ENCODE assay signal across 8 mouse cellular contexts in the genomic region with DNA sequence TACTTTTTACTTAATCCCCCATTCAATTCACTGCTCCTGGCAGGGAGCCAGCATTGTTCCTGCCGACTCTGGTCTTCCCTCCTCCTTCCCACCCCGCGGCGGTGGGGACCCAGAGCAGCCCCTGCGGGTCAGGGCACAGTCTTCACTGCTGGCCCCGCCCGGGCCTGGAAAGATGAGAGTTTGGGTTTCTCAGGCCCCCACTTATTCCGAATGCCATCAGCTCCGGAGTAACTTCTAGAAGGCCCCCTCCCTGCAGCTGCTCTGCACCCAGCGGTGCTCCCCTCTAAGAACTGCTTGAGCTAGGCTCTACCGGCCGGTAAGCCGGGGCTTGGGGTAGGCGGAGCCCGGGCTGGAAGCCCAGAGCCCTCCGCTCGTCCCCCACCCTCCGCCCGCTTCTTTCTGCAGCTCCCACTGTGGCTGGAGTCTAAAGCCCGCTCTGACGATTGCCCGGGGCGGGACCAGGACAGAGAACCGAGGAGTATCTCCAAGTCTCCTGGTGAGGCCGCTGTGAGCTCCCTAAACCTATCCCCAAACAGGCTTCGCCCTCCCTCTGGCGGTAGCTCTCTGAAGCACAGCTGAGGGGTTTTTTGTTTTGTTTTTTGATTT. TPM values are rescaled to one million over a fixed set of nuclear protein-coding genes. Genes with fewer than 3 reads are reported as not detected.
DNase-seq lines count a peak whose midpoint lies in the region; ATAC-seq and TF ChIP-seq lines count a peak whose summit lies in the region.

No protein-coding gene starts in this region.

- peak; percentile 98 for ATAC-seq in embryonic facial prominence, embryonic 14.5 days (ENCODE audit: low read depth)
- ATAC-seq in limb, embryonic 13.5 days (ENCODE audit: low FRiP score, low read depth), result peak; percentile 97
- peak; percentile 97 for ATAC-seq in midbrain, embryonic 16.5 days

- no peaks in the 10 kb centered on the region for H3K36me3 ChIP-seq in embryonic facial prominence, embryonic 14.5 days (ENCODE audit: control insufficient read depth, insufficient read depth, low read length)
- H3K36me3 ChIP-seq in limb, embryonic 13.5 days, result no peaks in the 10 kb centered on the region
- H3K36me3 ChIP-seq in midbrain, embryonic 16.5 days (ENCODE audit: control insufficient read depth, insufficient read depth, low read length), result no peaks in the 10 kb centered on the region
- H3K36me3 ChIP-seq in spleen, adult 2 months (ENCODE audit: control insufficient read depth, insufficient read depth, low read length), result no peaks in the 10 kb centered on the region

- peak; percentile 73; the same call in 1 of the 2 replicates for TF ChIP-seq CTCF in spleen, adult 2 months (IDR thresholded peaks at IDR 0.05; ENCODE audit: extremely low read depth, insufficient read depth, insufficient read length, insufficient replicate concordance)

- no peak for TF ChIP-seq POLR2A in spleen, adult 2 months (IDR thresholded peaks at IDR 0.05; ENCODE audit: low read depth, low read length)

- DNase-seq in 416B (ENCODE audit: low read depth), result peak; percentile 95
- DNase-seq in adrenal gland, postnatal 4 days (ENCODE audit: low spot score in 2 of 2), result peak; percentile 57 to 75
- DNase-seq in embryonic facial prominence, embryonic 14.5 days (ENCODE audit: low spot score), result peak; percentile 99
- peak; percentile 85 for DNase-seq in heart, adult 8-10 months (ENCODE audit: low spot score)
- DNase-seq in kidney, adult 9 months, result peak; percentile 91
- peak; percentile 37 to 43 for DNase-seq in spleen, adult 2 months (ENCODE audit: low read depth in 1 of 2, low spot score in 2 of 2)

- WGBS in embryonic facial prominence, embryonic 14.5 days, result 1% methylated on average over 27 of the region's 27 CpGs
- under 1% methylated on average over 27 of the region's 27 CpGs for WGBS in limb, embryonic 13.5 days
- under 1% methylated on average over 27 of the region's 27 CpGs for WGBS in midbrain, embryonic 16.5 days
- 1% methylated on average over 27 of the region's 27 CpGs for WGBS in spleen, adult 2 months

- peak overlapping the region; percentile 96 for H3K27ac ChIP-seq in embryonic facial prominence, embryonic 14.5 days (replicated peaks; ENCODE audit: low read depth, low read length)
- H3K27ac ChIP-seq in limb, embryonic 13.5 days, result peak overlapping the region; percentile 98
- peak overlapping the region; percentile 79 for H3K27ac ChIP-seq in midbrain, embryonic 16.5 days (ENCODE audit: low read length)
- H3K27ac ChIP-seq in spleen, adult 2 months (ENCODE audit: insufficient read depth, low read length), result no peak overlapping the region

- no peaks in the 10 kb centered on the region for H3K27me3 ChIP-seq in embryonic facial prominence, embryonic 14.5 days (replicated peaks; ENCODE audit: control insufficient read depth, insufficient read depth, low read length)
- no peaks in the 10 kb centered on the region for H3K27me3 ChIP-seq in limb, embryonic 13.5 days
- no peaks in the 10 kb centered on the region for H3K27me3 ChIP-seq in midbrain, embryonic 16.5 days (ENCODE audit: control insufficient read depth, insufficient read depth, low read depth, low read length)
- H3K27me3 ChIP-seq in spleen, adult 2 months (ENCODE audit: control insufficient read depth, insufficient read depth, low read length), result peaks cover 10% of the 10 kb centered on the region

- H3K4me1 ChIP-seq in embryonic facial prominence, embryonic 14.5 days (ENCODE audit: control insufficient read depth, insufficient read depth, low read length), result peaks cover 22% of the 10 kb centered on the region
- peaks cover 26% of the 10 kb centered on the region for H3K4me1 ChIP-seq in limb, embryonic 13.5 days
- no peaks in the 10 kb centered on the region for H3K4me1 ChIP-seq in midbrain, embryonic 16.5 days (ENCODE audit: control insufficient read depth, insufficient read depth, low read length)
- no peaks in the 10 kb centered on the region for H3K4me1 ChIP-seq in spleen, adult 2 months (ENCODE audit: control insufficient read depth, insufficient read depth, insufficient read length)

- peak overlapping the region; percentile 65 for H3K9ac ChIP-seq in embryonic facial prominence, embryonic 14.5 days (ENCODE audit: low read depth, low read length)
- H3K9ac ChIP-seq in limb, embryonic 13.5 days, result peak overlapping the region; percentile 72
- H3K9ac ChIP-seq in midbrain, embryonic 16.5 days (ENCODE audit: low read depth, low read length), result peak overlapping the region; percentile 63

- peak overlapping the region; percentile 38 for H3K4me3 ChIP-seq in embryonic facial prominence, embryonic 14.5 days (ENCODE audit: low read depth, low read length)
- H3K4me3 ChIP-seq in limb, embryonic 13.5 days, result peak overlapping the region; percentile 44
- peak overlapping the region; percentile 49 for H3K4me3 ChIP-seq in midbrain, embryonic 16.5 days (ENCODE audit: low read depth, low read length)
- H3K4me3 ChIP-seq in spleen, adult 2 months (ENCODE audit: extremely low read depth, insufficient read depth, insufficient read length), result peak overlapping the region; percentile 31; the same call in 1 of the 2 replicates

- peak overlapping the region; percentile 62 for H3K4me2 ChIP-seq in embryonic facial prominence, embryonic 14.5 days (ENCODE audit: low read depth, low read length)
- peak overlapping the region; percentile 66 for H3K4me2 ChIP-seq in limb, embryonic 13.5 days (replicated peaks)
- H3K4me2 ChIP-seq in midbrain, embryonic 16.5 days (ENCODE audit: low read length), result peak overlapping the region; percentile 70

- H3K9me3 ChIP-seq in embryonic facial prominence, embryonic 14.5 days (ENCODE audit: control insufficient read depth, low read length), result no peaks in the 10 kb centered on the region
- no peaks in the 10 kb centered on the region for H3K9me3 ChIP-seq in limb, embryonic 13.5 days
- no peaks in the 10 kb centered on the region for H3K9me3 ChIP-seq in midbrain, embryonic 16.5 days (replicated peaks; ENCODE audit: control insufficient read depth, low read length, poor library complexity, severe bottlenecking)

RNA-seq across cellular contexts. Expression of gene Nes, which starts 10.2 kb away (rescaled TPM):
- total RNA-seq in adrenal gland, postnatal 4 days (2021), result 10 to 100 TPM; 16.2 to 24.3 TPM
- 36.4 and 40.5 TPM in 2 replicates for polyA plus RNA-seq in embryonic facial prominence, embryonic 14.5 days (2014; fragmentation: Nextera tagmentation; extraction: Ambion mirVana)
- total RNA-seq in heart, adult 8-10 months (2022), result 10 to 100 TPM; 10.1 to 25.1 (median 18.9) TPM
- 30.5 and 32.8 TPM in 2 replicates for polyA plus RNA-seq in limb, embryonic 13.5 days (2015; fragmentation: Nextera tagmentation; extraction: Ambion mirVana)
- 14.1 and 21.8 TPM in 2 replicates for polyA plus RNA-seq in midbrain, embryonic 16.5 days (2015; fragmentation: Nextera tagmentation; extraction: Ambion mirVana)
- 1.2 and 1.7 TPM in 2 replicates for polyA plus RNA-seq in spleen, adult 2 months (2012; rRNA removed)

RNA-seq across cellular contexts. Expression of gene Crabp2, which starts 12.2 kb away (rescaled TPM):
- 1 to 10 TPM; 1.7 to 2.0 TPM for total RNA-seq in adrenal gland, postnatal 4 days (2021)
- polyA plus RNA-seq in embryonic facial prominence, embryonic 14.5 days (2014; fragmentation: Nextera tagmentation; extraction: Ambion mirVana), result 145 and 175 TPM in 2 replicates
- total RNA-seq in heart, adult 8-10 months (2022), result not detected
- polyA plus RNA-seq in limb, embryonic 13.5 days (2015; fragmentation: Nextera tagmentation; extraction: Ambion mirVana), result 518 and 520 TPM in 2 replicates
- polyA plus RNA-seq in midbrain, embryonic 16.5 days (2015; fragmentation: Nextera tagmentation; extraction: Ambion mirVana), result 42.5 and 44.4 TPM in 2 replicates
- polyA plus RNA-seq in spleen, adult 2 months (2012; rRNA removed), result 0.08 TPM in 1 of 2 replicates, not detected in the other

RNA-seq across cellular contexts. Expression of gene Rrnad1, which starts 30.2 kb away (rescaled TPM):
- 10 to 100 TPM; 21.9 to 24.9 TPM for total RNA-seq in adrenal gland, postnatal 4 days (2021)
- polyA plus RNA-seq in embryonic facial prominence, embryonic 14.5 days (2014; fragmentation: Nextera tagmentation; extraction: Ambion mirVana), result 12.8 and 13.3 TPM in 2 replicates
- total RNA-seq in heart, adult 8-10 months (2022), result 1 to 10 TPM; 4.6 to 6.7 (median 5.3) TPM
- 22.3 and 23.6 TPM in 2 replicates for polyA plus RNA-seq in limb, embryonic 13.5 days (2015; fragmentation: Nextera tagmentation; extraction: Ambion mirVana)
- 20.5 and 23.2 TPM in 2 replicates for polyA plus RNA-seq in midbrain, embryonic 16.5 days (2015; fragmentation: Nextera tagmentation; extraction: Ambion mirVana)
- polyA plus RNA-seq in spleen, adult 2 months (2012; rRNA removed), result 35.6 and 36.7 TPM in 2 replicates

RNA-seq across cellular contexts. Expression of gene Isg20l2, which starts 30.6 kb away (rescaled TPM):
- total RNA-seq in adrenal gland, postnatal 4 days (2021), result 10 to 100 TPM; 31.0 to 33.5 TPM
- polyA plus RNA-seq in embryonic facial prominence, embryonic 14.5 days (2014; fragmentation: Nextera tagmentation; extraction: Ambion mirVana), result 20.9 and 22.9 TPM in 2 replicates
- 1 to 10 TPM; 9.0 to 9.8 (median 9.7) TPM for total RNA-seq in heart, adult 8-10 months (2022)
- 65.5 and 66.7 TPM in 2 replicates for polyA plus RNA-seq in limb, embryonic 13.5 days (2015; fragmentation: Nextera tagmentation; extraction: Ambion mirVana)
- 24.9 and 28.6 TPM in 2 replicates for polyA plus RNA-seq in midbrain, embryonic 16.5 days (2015; fragmentation: Nextera tagmentation; extraction: Ambion mirVana)
- polyA plus RNA-seq in spleen, adult 2 months (2012; rRNA removed), result 14.3 and 17.4 TPM in 2 replicates

RNA-seq across cellular contexts. Expression of gene Bcan, which starts 39.3 kb away (rescaled TPM):
- 10 to 100 TPM; 29.2 to 30.6 TPM for total RNA-seq in adrenal gland, postnatal 4 days (2021)
- 0.63 and 1.1 TPM in 2 replicates for polyA plus RNA-seq in embryonic facial prominence, embryonic 14.5 days (2014; fragmentation: Nextera tagmentation; extraction: Ambion mirVana)
- under 1 TPM in 3 of 4 experiments, not detected in 1; 0.09 to 0.69 (median 0.27) TPM for total RNA-seq in heart, adult 8-10 months (2022)
- 0.57 and 0.59 TPM in 2 replicates for polyA plus RNA-seq in limb, embryonic 13.5 days (2015; fragmentation: Nextera tagmentation; extraction: Ambion mirVana)
- 51.5 and 96.9 TPM in 2 replicates for polyA plus RNA-seq in midbrain, embryonic 16.5 days (2015; fragmentation: Nextera tagmentation; extraction: Ambion mirVana)
- polyA plus RNA-seq in spleen, adult 2 months (2012; rRNA removed), result 0.11 TPM in 1 of 2 replicates, not detected in the other

Comparison
In these comparisons a context has a peak if more than half of its experiments do, and no peak if none do; other contexts are left out.
1. DNase-seq: peak in every context shown above with its lines; median percentile 99 in embryonic facial prominence, embryonic 14.5 days; 95 in 416B; 91 in kidney, adult 9 months; 85 in heart, adult 8-10 months; 66 in adrenal gland, postnatal 4 days; 40 in spleen, adult 2 months.
2. RNA of gene Crabp2, which starts 12.2 kb away (polyA plus RNA-seq): 518 to 520 TPM in limb, embryonic 13.5 days, 145 to 175 TPM in embryonic facial prominence, embryonic 14.5 days and 42.5 to 44.4 TPM in midbrain, embryonic 16.5 days; 0.08 TPM in spleen, adult 2 months; every median in the first group is over 10 times any median in the second.
3. Peak in every context shown above with its lines, with median percentiles within 50 percentile points of each other: ATAC-seq, H3K4me2 ChIP-seq, H3K4me3 ChIP-seq and H3K9ac ChIP-seq.